Mouse (Mus musculus) macrophage (primary cell): ENCODE results near the gene Taf3. TPM values are rescaled to one million over a fixed set of nuclear protein-coding genes. Genes with fewer than 3 reads are reported as not detected.

ENCODE experiments used
- H3K27ac ChIP-seq: fragments of 350-480 bp; formaldehyde crosslinking; 2 replicates; pipeline ENCODE4 v1.9.0; 2021
- H3K36me3 ChIP-seq: fragments of 350-480 bp; formaldehyde crosslinking; 2 replicates; pipeline ENCODE4 v1.9.0; 2021; ENCODE audit errors: inconsistent target
- H3K4me3 ChIP-seq: fragments of 350-480 bp; formaldehyde crosslinking; 2 replicates; pipeline ENCODE4 v1.9.0; 2021; ENCODE audit errors: inconsistent target
- H3K79me2 ChIP-seq: fragments of 350-480 bp; formaldehyde crosslinking; 2 replicates; pipeline ENCODE4 v1.9.0; 2021; ENCODE audit errors: inconsistent target
- WGBS: methylation state at CpG from one replicate; pipeline ENCODE4 v1.1.7; 2026; ENCODE audit warnings: inconsistent platforms; ENCODE audit not compliant: missing documents; 5-methylcytosine and 5-hydroxymethylcytosine counted together
- polyA plus RNA-seq: library from polyadenylated mRNA; stranded (reverse); fragments of 250-400 nt; gene quantifications from 3 replicates; pipeline ENCODE4 v1.2.4, GENCODE M21; 2018; ENCODE audit warnings: inconsistent platforms

Gene Taf3
- polyA plus RNA-seq, 1 experiment from 2014 or later, result 15.9 TPM

GRCm38 (mm10) chr2:9956546-9956945 is 91.8 kb downstream of the Taf3 start:
- Histone ChIP-seq H3K4me3 (no peak overlapping the region), H3K79me2 (no peaks in the 10 kb centered on the region), H3K27ac (no peak overlapping the region), H3K36me3 (no peaks in the 10 kb centered on the region; the same call in 1 of the 2 replicates)
- 89% methylated on average over 2 of the region's 2 CpGs for WGBS

- no peaks in the 10 kb centered on the region for H3K79me2 ChIP-seq
- H3K27ac ChIP-seq, result no peak overlapping the region
- H3K4me3 ChIP-seq, result no peak overlapping the region
- WGBS, result 95% methylated on average over 9 of the region's 9 CpGs
- no peaks in the 10 kb centered on the region; the same call in 1 of the 2 replicates for H3K36me3 ChIP-seq
Measured at GRCm38 (mm10) chr2:9955576-9956535, 92.5 kb downstream of the Taf3 start.

- Histone ChIP-seq H3K79me2 (no peaks in the 10 kb centered on the region), H3K27ac (peak overlapping the region; percentile 10), H3K36me3 (no peaks in the 10 kb centered on the region; the same call in 1 of the 2 replicates), H3K4me3 (no peak overlapping the region)
- WGBS, result 48% methylated on average over 3 of the region's 3 CpGs
Measured at GRCm38 (mm10) chr2:9946739-9947138, 101.7 kb downstream of the Taf3 start.

- peak overlapping the region; percentile 10; the same call in 1 of the 2 replicates for H3K27ac ChIP-seq
- no peaks in the 10 kb centered on the region for H3K79me2 ChIP-seq
- H3K36me3 ChIP-seq, result no peaks in the 10 kb centered on the region
- no peak overlapping the region for H3K4me3 ChIP-seq
- WGBS, result 92% methylated on average over 4 of the region's 4 CpGs
Measured at GRCm38 (mm10) chr2:9945611-9946010, 102.8 kb downstream of the Taf3 start.

GRCm38 (mm10) chr2:9943011-9943410 is 105.4 kb downstream of the Taf3 start:
- WGBS, result 92% methylated on average over 1 of the region's 1 CpGs
- Histone ChIP-seq H3K4me3 (no peak overlapping the region), H3K79me2 (no peaks in the 10 kb centered on the region), H3K27ac (no peak overlapping the region), H3K36me3 (no peaks in the 10 kb centered on the region)

- 95% methylated on average over 4 of the region's 4 CpGs for WGBS
- Histone ChIP-seq H3K79me2 (no peaks in the 10 kb centered on the region), H3K27ac (no peak overlapping the region), H3K4me3 (no peak overlapping the region), H3K36me3 (no peaks in the 10 kb centered on the region)
Measured at GRCm38 (mm10) chr2:9939250-9939649, 109.1 kb downstream of the Taf3 start.

- H3K27ac ChIP-seq, result no peak overlapping the region
Measured at GRCm38 (mm10) chr2:9935965-9936364, 112.4 kb downstream of the Taf3 start.

GRCm38 (mm10) chr2:9926905-9927283 is 121.5 kb downstream of the Taf3 start:
- H3K27ac ChIP-seq, result peak overlapping the region; percentile 84
- 60% methylated on average over 4 of the region's 4 CpGs for WGBS
- no peaks in the 10 kb centered on the region for H3K79me2 ChIP-seq
- no peak overlapping the region for H3K4me3 ChIP-seq
- H3K36me3 ChIP-seq, result no peaks in the 10 kb centered on the region

More at GRCm38 (mm10) chr2:9935965-9936364, 112.4 kb downstream of the Taf3 start:
- Histone ChIP-seq H3K79me2 (no peaks in the 10 kb centered on the region), H3K4me3 (no peak overlapping the region), H3K36me3 (no peaks in the 10 kb centered on the region)
- 100% methylated on average over 1 of the region's 1 CpGs for WGBS

- Histone ChIP-seq H3K4me3 (no peak overlapping the region), H3K36me3 (no peaks in the 10 kb centered on the region), H3K79me2 (no peaks in the 10 kb centered on the region), H3K27ac (peak overlapping the region; percentile 84)
- WGBS, result 50% methylated on average over 6 of the region's 7 CpGs
Measured at GRCm38 (mm10) chr2:9926194-9926904, 122.0 kb downstream of the Taf3 start.

GRCm38 (mm10) chr2:9918691-9919471 is 129.5 kb downstream of the Taf3 start:
- H3K27ac ChIP-seq, result no peak overlapping the region
- WGBS, result 89% methylated on average over 16 of the region's 17 CpGs

GRCm38 (mm10) chr2:9917602-9918001 is 130.8 kb downstream of the Taf3 start:
- 0 out of 2 replicates have a peak, but pooled peaks cover 13% of the 10 kb centered on the region for H3K36me3 ChIP-seq
- H3K79me2 ChIP-seq, result no peaks in the 10 kb centered on the region
- WGBS, result 94% methylated on average over 8 of the region's 9 CpGs
- no peak overlapping the region for H3K4me3 ChIP-seq
- no peak overlapping the region for H3K27ac ChIP-seq

More at GRCm38 (mm10) chr2:9918691-9919471, 129.5 kb downstream of the Taf3 start:
- 0 out of 2 replicates have a peak, but pooled peaks cover 13% of the 10 kb centered on the region for H3K36me3 ChIP-seq
- H3K79me2 ChIP-seq, result no peaks in the 10 kb centered on the region
- no peak overlapping the region for H3K4me3 ChIP-seq

GRCm38 (mm10) chr2:9905995-9906394 is 142.4 kb downstream of the Taf3 start:
- no peaks in the 10 kb centered on the region for H3K36me3 ChIP-seq
- H3K79me2 ChIP-seq, result no peaks in the 10 kb centered on the region
- no peak overlapping the region for H3K4me3 ChIP-seq
- WGBS, result 12% methylated on average over 11 of the region's 11 CpGs
- no peak overlapping the region for H3K27ac ChIP-seq

- Histone ChIP-seq H3K79me2 (no peaks in the 10 kb centered on the region), H3K4me3 (no peak overlapping the region), H3K36me3 (no peaks in the 10 kb centered on the region), H3K27ac (no peak overlapping the region)
- WGBS, result 53% methylated on average over 12 of the region's 14 CpGs
Measured at GRCm38 (mm10) chr2:9903854-9904560, 144.4 kb downstream of the Taf3 start.

- no peak overlapping the region for H3K27ac ChIP-seq
- WGBS, result 60% methylated on average over 8 of the region's 8 CpGs
- no peak overlapping the region for H3K4me3 ChIP-seq
- H3K79me2 ChIP-seq, result no peaks in the 10 kb centered on the region
- no peaks in the 10 kb centered on the region for H3K36me3 ChIP-seq
Measured at GRCm38 (mm10) chr2:9897846-9898245, 150.6 kb downstream of the Taf3 start.
